Mouse (Mus musculus): ENCODE results near the gene Farp1. TPM values are rescaled to one million over a fixed set of nuclear protein-coding genes. Genes with fewer than 3 reads are reported as not detected.

The Farp1 gene
- total RNA-seq, 1 experiment from 2014 or later = 0.58 TPM

DNA sequence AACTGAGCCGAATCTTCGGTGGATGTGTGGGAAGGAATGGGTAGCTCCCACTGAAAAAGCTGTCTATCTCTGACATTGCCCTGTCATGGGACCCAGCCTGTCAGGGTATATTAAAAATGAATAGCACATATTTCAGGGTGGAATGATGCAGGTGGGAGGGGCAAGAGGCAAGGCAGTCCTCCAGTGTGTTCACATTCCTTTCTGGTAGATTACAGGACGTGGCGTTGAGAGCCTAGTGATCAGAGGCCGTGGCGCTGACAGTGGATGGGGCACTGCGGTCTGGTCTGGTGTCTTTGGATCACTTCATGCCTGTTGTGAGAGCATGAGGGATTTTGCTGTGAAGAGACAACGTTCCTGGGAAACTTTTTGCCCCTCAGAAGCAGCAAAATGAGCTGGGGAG, 64.1 kb downstream of the Farp1 start:
- ATAC-seq (ENCODE audit: extremely low read depth, insufficient number of reproducible peaks, low FRiP score, poor library complexity, severe bottlenecking) = no peak

DNA sequence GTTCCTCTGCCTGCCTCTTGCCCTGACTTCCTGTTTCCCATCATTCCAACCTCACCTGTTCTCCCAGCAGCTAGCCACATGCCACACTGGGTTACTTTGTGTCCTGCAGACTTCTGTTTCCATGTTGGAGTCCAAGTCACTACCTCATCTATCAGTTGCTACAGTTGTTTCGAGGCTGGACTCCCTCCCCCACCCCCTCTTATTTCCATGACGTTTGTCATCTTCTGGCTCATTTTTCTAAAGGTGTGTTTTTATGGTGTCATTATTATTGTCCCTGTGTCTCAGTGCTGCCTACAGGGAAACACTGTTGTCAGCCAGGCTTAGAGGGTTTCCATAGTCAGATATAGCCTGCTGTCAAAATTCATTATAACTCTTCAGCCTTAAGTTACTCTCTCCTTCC, 64.9 kb downstream of the Farp1 start:
- no peak for ATAC-seq (ENCODE audit: extremely low read depth, insufficient number of reproducible peaks, low FRiP score, poor library complexity, severe bottlenecking)

DNA sequence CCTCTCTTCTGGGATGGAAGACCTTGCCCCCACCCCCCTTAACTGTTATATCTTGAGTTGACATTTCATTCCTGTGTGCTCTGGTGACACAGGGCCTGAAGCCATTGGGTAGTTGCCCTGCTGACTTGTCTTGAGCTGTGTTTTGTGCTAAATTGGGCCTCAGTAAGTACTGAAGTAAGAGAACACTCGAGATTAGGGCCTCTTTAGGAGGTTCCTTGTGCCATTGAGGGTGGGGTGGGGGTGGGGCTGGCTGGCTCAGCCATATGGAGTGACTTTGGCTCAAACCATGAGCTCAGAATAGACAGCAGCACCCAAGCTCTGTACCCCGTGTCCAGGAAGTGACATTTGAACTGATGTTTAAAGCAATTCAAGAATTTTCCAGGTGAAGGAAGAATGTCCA, 65.8 kb downstream of the Farp1 start:
- no peak for ATAC-seq (ENCODE audit: extremely low read depth, insufficient number of reproducible peaks, low FRiP score, poor library complexity, severe bottlenecking)

- no peak for ATAC-seq (ENCODE audit: extremely low read depth, insufficient number of reproducible peaks, low FRiP score, poor library complexity, severe bottlenecking)
Observed at GRCm38 (mm10) chr14:121101531-121101930, 66.5 kb downstream of the Farp1 start.

GRCm38 (mm10) chr14:121102599-121102998, 67.6 kb downstream of the Farp1 start:
- no peak for ATAC-seq (ENCODE audit: extremely low read depth, insufficient number of reproducible peaks, low FRiP score, poor library complexity, severe bottlenecking)

DNA sequence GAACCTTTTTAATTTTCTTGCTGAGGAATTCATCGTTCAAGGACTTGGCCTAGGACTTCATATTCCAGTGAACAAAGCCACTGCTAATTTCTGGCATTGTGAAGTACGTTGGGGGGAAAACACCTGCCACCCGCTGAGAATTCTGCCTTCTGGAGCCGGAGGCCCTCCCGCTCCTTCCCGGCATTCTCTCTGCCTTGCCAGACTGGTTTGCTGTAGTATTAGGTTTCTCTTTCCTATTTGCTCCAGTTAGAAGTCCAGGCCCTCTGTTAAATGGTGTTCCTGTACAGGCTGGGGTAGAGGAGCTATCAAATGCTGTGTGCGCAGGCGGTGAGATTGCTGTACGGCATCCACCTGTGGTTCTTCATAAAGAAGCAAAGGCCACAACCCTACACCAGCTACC, 68.5 kb downstream of the Farp1 start:
- ATAC-seq (ENCODE audit: extremely low read depth, insufficient number of reproducible peaks, low FRiP score, poor library complexity, severe bottlenecking) = no peak

DNA sequence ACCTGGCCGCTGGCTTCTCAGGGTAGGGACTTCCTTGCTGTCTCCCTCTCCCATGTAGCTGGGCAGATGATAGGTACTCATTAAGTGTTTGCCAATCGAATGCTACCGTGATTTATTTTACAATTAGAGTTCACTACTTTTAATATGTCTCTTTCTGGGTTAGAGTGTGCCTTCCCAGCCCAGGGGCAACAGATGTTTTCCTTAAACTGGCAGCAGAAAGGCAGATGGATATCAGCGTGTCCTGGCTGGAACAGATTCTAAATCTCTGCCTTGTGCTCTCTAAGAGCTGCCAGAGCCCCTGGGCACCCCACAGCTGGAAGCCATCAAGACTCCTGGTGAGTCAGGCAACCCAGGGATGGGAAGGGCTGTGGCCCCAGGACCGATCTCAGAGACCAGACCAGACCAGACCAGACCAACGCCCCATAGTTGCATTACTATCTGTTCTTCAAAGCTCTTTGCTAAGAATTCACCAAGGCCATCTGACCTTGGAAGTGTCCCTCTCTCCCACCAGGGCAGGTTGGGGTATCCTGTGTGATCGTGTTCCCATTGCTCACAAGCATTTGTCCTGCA, 69.8 kb downstream of the Farp1 start:
- no peak for ATAC-seq (ENCODE audit: extremely low read depth, insufficient number of reproducible peaks, low FRiP score, poor library complexity, severe bottlenecking)

DNA sequence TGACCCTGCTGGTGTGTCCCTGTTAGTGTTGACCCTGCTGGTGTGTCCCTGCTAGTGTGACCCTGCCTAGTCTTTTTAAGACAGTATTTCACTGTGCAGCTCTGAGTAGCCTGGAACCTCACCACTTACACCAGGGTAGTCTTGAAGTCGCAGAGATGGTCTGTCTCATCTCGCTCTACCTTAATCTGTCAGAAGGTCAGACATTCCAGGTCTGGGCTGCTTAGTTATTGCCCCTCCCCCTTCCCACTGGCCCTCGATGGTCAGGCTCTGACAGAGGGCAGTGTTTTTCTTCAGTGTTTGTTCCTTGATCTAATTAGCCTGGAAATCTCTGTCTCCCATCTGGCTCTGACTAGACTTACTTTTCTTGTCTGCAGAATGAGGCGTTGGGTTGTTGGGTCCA, 71.9 kb downstream of the Farp1 start:
- ATAC-seq (ENCODE audit: extremely low read depth, insufficient number of reproducible peaks, low FRiP score, poor library complexity, severe bottlenecking) = no peak

DNA sequence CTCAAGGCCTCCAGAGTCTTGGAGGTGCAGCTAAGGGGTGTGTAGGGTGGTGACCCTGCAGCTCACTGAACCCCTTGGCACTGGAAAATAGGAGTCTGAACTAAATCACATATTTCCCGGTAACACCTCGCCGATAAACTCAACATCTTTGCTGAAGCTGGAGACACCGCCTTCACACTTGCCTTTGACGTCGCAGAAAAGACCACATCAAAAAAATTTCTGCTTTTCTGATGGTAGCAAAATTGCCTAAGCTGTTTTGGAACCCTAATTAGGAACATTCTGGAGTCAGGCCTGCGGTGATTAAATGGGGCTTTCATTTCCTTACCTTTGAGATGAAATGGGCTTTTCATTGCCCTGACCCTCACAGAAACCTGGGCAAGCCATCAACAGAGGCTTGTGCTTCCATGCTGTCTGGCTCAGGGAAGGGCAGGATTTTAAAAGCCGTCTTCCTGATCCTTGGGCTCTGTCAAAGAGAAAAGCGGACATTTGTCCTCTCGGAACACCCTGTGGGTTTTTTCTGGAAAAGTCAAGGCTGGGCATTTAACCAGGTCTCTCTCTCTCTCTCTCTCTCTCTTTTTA, 72.8 kb downstream of the Farp1 start:
- no peak for ATAC-seq (ENCODE audit: extremely low read depth, insufficient number of reproducible peaks, low FRiP score, poor library complexity, severe bottlenecking)

- no peak for ATAC-seq (ENCODE audit: extremely low read depth, insufficient number of reproducible peaks, low FRiP score, poor library complexity, severe bottlenecking)
Observed at GRCm38 (mm10) chr14:121108439-121109115, 73.6 kb downstream of the Farp1 start.

- ATAC-seq (ENCODE audit: extremely low read depth, insufficient number of reproducible peaks, low FRiP score, poor library complexity, severe bottlenecking) = no peak
Observed at GRCm38 (mm10) chr14:121109116-121109504, 74.1 kb downstream of the Farp1 start.

- no peak for ATAC-seq (ENCODE audit: extremely low read depth, insufficient number of reproducible peaks, low FRiP score, poor library complexity, severe bottlenecking)
Observed at GRCm38 (mm10) chr14:121110492-121111267, 75.7 kb downstream of the Farp1 start.

DNA sequence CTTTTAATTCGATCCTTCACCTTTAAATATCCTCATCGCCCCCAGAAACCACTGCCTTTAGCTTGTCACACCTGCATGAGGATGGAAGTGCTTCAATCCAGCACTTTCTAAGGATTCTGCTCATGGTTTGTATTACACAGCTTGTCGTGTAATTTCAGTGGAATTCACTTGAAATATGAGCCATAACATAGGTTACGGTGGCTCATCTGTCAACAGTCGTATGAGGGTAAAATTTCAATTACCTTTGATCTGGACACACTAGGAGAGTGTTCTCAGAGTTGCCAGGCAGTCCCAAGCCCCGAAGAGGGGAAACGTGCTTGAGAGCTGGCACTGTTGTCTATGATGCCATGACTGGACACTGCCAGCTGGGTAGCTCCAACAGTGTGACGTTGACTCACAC, 77.1 kb downstream of the Farp1 start:
- ATAC-seq (ENCODE audit: extremely low read depth, insufficient number of reproducible peaks, low FRiP score, poor library complexity, severe bottlenecking) = no peak

DNA sequence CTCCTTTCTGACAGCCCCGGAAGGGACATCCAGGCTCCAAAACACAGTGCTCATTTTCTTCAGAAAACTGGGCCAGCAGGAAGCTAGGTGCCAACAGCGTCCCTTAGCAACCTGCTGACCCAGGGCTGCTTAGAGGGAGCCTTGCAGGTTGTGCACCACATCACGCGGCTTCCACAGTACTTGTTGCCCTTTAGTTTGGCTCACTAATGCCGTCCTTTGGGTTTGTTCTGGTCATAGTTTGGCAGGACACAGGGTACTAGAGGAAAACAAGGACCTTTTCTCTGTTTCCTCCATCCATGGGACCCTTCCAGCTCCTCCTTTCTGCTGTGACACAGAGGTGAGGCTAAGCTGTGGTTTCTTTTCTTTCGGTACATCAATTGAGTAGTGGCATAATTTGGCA, 78.8 kb downstream of the Farp1 start:
- no peak for ATAC-seq (ENCODE audit: extremely low read depth, insufficient number of reproducible peaks, low FRiP score, poor library complexity, severe bottlenecking)

DNA sequence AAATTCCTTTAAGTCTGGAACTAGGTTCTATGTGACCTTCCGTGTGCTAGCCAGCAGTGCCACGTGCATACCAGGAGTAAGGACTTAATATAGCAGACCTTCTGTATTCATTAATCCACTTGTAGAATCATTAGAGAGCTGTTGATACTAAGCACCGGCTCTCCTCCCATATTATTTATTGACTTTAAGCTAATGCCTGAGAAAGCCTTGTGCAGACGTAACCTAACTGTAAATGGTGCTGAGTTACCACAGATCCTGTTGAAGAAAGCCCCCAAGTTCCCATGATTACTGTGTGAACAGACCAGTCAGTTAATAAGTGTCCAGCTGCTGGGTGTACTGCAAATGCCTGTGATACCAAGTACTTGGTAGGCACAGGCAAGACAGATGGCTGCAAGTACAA, 81.7 kb downstream of the Farp1 start:
- ATAC-seq (ENCODE audit: extremely low read depth, insufficient number of reproducible peaks, low FRiP score, poor library complexity, severe bottlenecking) = no peak

DNA sequence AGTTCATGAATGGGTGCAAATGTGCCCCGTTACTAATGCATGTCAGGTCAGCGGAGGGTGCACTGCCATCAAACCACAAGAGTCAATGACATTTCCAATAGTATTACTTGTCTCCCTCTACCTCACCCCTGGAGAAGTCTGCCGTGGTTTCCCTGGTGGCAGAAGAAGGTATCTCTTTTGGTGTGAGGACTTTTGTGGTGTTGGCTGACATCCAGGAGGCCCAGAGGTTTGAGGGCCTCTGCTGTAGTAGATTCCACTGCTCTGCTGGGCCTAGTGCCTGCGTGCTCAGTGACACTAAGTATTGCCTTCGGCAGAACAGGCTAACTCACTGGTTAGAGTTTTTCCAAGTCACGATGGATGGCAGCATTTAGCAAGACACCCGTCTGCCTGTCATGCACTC, 83.9 kb downstream of the Farp1 start:
- no peak for ATAC-seq (ENCODE audit: extremely low read depth, insufficient number of reproducible peaks, low FRiP score, poor library complexity, severe bottlenecking)

DNA sequence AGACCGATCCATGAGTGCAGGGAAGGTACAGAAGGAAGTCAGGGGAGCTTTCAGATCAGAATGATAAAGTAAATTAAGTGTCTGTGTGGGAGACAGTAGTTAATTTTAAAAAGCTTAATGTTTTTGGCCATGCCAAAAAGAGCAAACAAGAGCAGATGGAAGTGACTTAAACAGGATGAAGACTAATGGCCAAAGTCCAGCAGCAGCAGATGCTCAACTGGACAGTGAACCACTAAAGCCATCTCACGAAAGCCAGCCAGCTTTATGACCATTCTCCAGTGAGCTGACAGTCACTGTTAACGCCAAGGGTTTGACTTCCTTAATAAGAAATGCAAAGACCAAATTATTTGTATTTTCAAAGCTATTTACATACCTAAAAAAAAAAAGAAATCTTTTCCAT, 86.7 kb downstream of the Farp1 start:
- ATAC-seq (ENCODE audit: extremely low read depth, insufficient number of reproducible peaks, low FRiP score, poor library complexity, severe bottlenecking) = no peak

GRCm38 (mm10) chr14:121122852-121123251, 87.9 kb downstream of the Farp1 start:
- ATAC-seq (ENCODE audit: extremely low read depth, insufficient number of reproducible peaks, low FRiP score, poor library complexity, severe bottlenecking) = no peak

DNA sequence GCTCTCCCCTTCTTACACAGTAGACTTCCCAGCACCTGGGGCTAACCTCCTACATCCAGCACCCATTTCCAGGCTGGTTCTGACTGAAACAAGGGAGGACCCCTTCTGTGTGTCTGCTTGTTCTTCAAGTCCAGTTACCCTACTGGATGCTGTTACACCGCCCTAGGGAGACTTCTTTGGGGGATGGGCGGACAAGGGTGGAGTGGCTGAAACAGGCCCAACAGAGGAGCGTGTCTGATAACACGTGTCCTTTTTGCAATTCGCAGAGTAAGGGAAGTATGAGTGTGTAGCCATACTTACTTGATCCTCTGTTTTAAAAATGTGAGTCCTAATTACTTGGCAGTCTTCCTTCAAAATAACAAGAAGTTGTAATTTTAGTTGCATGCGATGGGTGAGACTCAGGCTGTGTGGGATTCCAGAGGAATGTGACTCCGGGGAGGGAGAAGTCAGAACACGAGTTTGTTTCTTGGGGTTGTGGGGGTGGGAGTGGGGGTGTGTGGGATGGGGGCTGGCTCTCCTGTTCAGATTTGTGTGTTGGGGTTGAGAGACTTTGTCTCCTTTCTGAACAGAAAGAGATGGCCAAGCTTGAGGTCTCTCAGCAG, 89.5 kb downstream of the Farp1 start:
- no peak for ATAC-seq (ENCODE audit: extremely low read depth, insufficient number of reproducible peaks, low FRiP score, poor library complexity, severe bottlenecking)

- no peak for ATAC-seq (ENCODE audit: extremely low read depth, insufficient number of reproducible peaks, low FRiP score, poor library complexity, severe bottlenecking)
Observed at GRCm38 (mm10) chr14:121125651-121126050, 90.7 kb downstream of the Farp1 start.

Measured in neutrophil, adult 5-6 weeks (primary cell).